Mouse (Mus musculus) lung, embryonic 14.5 days (tissue): ENCODE measurements around the gene Pibf1. TPM values are rescaled to one million over a fixed set of nuclear protein-coding genes. Genes with fewer than 3 reads are reported as not detected.

Source experiments
- ATAC-seq: fragments of 200-750 bp; cut with Nextera tagmentation; 2 replicates; pipeline ENCODE4 v1.8.0; 2017; ENCODE audit warnings: mild to moderate bottlenecking, moderate TSS enrichment, moderate library complexity; ENCODE audit not compliant: insufficient read depth
- DNase-seq: peaks from one replicate; pipeline ENCODE4 v3.0.0-alpha.2; 2015
- H3K27ac ChIP-seq: fragments of 300-500 bp; sonication (generic); 2 replicates; pipeline ENCODE4 v1.5.1; 2014; ENCODE audit warnings: low read depth, mild to moderate bottlenecking, moderate library complexity
- H3K27me3 ChIP-seq: fragments of 300-500 bp; sonication (generic); 2 replicates; pipeline ENCODE4 v1.6.1; 2014; ENCODE audit warnings: low read length, control low read depth; ENCODE audit not compliant: insufficient read depth
- H3K36me3 ChIP-seq: fragments of 300-500 bp; sonication (generic); 2 replicates; pipeline ENCODE4 v1.6.1; 2014; ENCODE audit warnings: control low read depth; ENCODE audit not compliant: insufficient read depth
- H3K4me1 ChIP-seq: fragments of 300-500 bp; sonication (generic); 2 replicates; pipeline ENCODE4 v1.6.1; 2014; ENCODE audit warnings: antibody characterized with exemption, control low read depth; ENCODE audit not compliant: insufficient read depth
- H3K4me2 ChIP-seq: fragments of 300-500 bp; sonication (generic); 2 replicates; pipeline ENCODE4 v1.6.1; 2014; ENCODE audit warnings: mild to moderate bottlenecking
- H3K4me3 ChIP-seq: fragments of 300-500 bp; sonication (generic); 2 replicates; pipeline ENCODE4 v1.5.1; 2014; ENCODE audit warnings: low read depth, low read length
- H3K9ac ChIP-seq: fragments of 300-500 bp; sonication (generic); 2 replicates; pipeline ENCODE4 v1.6.1; 2014
- H3K9me3 ChIP-seq: fragments of 300-500 bp; sonication (generic); 2 replicates; pipeline ENCODE4 v1.6.1; 2016; ENCODE audit warnings: low read depth, low read length, control low read depth
- CTCF ChIP-seq: IDR thresholded peaks from 2 replicates; pipeline ENCODE4 v1.5.1; 2016; ENCODE audit warnings: antibody characterized with exemption, low read depth
- WGBS: fragments of 180-500 bp; shearing (Covaris S2); extraction: QIAGEN DNeasy Blood & Tissue Kit; methylation state at CpG from one replicate; pipeline ENCODE4 v1.1.7; 2014; 5-methylcytosine and 5-hydroxymethylcytosine counted together
- polyA plus RNA-seq: library from polyadenylated mRNA; unstranded; fragments of >200 nt; fragmentation: Nextera tagmentation; extraction: Ambion mirVana; gene quantifications from 2 replicates; pipeline ENCODE4 v1.2.1, GENCODE M21; 2014

Pibf1 gene
- polyA plus RNA-seq = 17.6 and 18.9 TPM in 2 replicates

DNA sequence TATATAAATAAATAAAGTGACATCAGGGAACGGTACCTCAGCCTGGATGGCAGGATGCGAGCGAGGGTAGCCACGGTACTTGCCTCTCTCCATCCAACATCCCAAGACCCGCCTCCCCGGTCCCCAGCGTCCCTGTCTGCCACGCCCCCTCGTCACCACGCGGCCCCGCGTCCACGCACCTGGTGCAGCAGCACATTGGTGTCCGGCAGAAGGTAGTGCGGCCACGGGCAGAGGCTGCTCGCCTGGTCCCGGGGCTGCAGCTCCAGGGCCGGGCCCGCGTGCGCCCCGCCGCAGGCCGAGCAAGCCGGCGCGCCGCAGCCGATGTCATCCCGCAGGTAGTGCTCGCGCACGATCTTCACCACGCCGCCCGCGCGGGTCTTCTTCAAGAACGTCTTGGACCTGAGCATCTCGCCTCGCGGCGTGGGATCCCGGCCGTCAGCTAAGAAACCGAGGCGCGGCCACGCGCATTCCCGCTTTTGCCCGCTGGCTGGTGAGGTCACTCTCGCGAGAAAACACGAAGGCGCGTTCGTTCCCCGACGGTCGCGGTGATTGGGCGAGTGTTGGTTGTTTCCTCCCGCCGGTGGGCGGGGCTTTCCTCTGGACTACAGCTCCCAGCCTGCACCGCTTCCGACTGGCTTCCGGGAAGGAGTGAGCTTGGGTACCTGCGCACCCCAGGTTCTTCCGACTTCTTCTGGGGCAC, at the start of gene Pibf1, which contains the start of gene Dis3:
Gene Pibf1, plus strand, starts transcription at position 158 of the 700 bp plus-strand sequence.
Gene Dis3, minus strand, starts transcription at position 504 of the 700 bp plus-strand sequence.
- WGBS = under 1% methylated on average over 73 of the region's 73 CpGs

GRCm38 (mm10) chr14:99058959-99059586, 40.2 kb upstream of the Pibf1 start:
- Histone ChIP-seq H3K4me2 (no peak overlapping the region), H3K27me3 (no peaks in the 10 kb centered on the region), H3K27ac (peak overlapping the region; percentile 52; the same call in 1 of the 2 replicates), H3K4me3 (no peak overlapping the region), H3K9me3 (no peaks in the 10 kb centered on the region), H3K36me3 (peaks cover 59% of the 10 kb centered on the region), H3K4me1 (no peaks in the 10 kb centered on the region), H3K9ac (no peak overlapping the region)
- no peak for TF ChIP-seq CTCF
- WGBS = 83% methylated on average over 7 of the region's 7 CpGs
- peak; percentile 82 for ATAC-seq
- DNase-seq = no peak

More for the DNA sequence above, at the start of gene Pibf1, which contains the start of gene Dis3:
- DNase-seq (peak; percentile 100), ATAC-seq (peak; percentile 99)
- Histone ChIP-seq H3K36me3 (peaks cover 51% of the 10 kb centered on the region), H3K9me3 (no peaks in the 10 kb centered on the region), H3K4me3 (peak within 1 kb of the TSS; percentile 90), H3K4me1 (no peaks in the 10 kb centered on the region), H3K27ac (peak within 1 kb of the TSS; percentile 80), H3K4me2 (peak within 1 kb of the TSS; percentile 67), H3K27me3 (no peaks in the 10 kb centered on the region), H3K9ac (peak within 1 kb of the TSS; percentile 92)
- no peak for TF ChIP-seq CTCF

- 84% methylated on average over 12 of the region's 12 CpGs for WGBS
- no peak overlapping the region for H3K9ac ChIP-seq
- H3K9me3 ChIP-seq = no peaks in the 10 kb centered on the region
- H3K36me3 ChIP-seq = peaks cover 57% of the 10 kb centered on the region
- ATAC-seq (no peak), DNase-seq (no peak)
- no peak overlapping the region for H3K27ac ChIP-seq
- no peak for TF ChIP-seq CTCF
- no peak overlapping the region for H3K4me3 ChIP-seq
- no peak overlapping the region for H3K4me2 ChIP-seq
- H3K27me3 ChIP-seq = no peaks in the 10 kb centered on the region
- no peaks in the 10 kb centered on the region for H3K4me1 ChIP-seq
Measured at GRCm38 (mm10) chr14:99060616-99061015, 38.6 kb upstream of the Pibf1 start.

- no peak overlapping the region for H3K4me2 ChIP-seq
- no peak overlapping the region for H3K9ac ChIP-seq
- H3K27me3 ChIP-seq = no peaks in the 10 kb centered on the region
- TF ChIP-seq CTCF = no peak
- peaks cover 59% of the 10 kb centered on the region for H3K36me3 ChIP-seq
- 88% methylated on average over 2 of the region's 2 CpGs for WGBS
- H3K27ac ChIP-seq = no peak overlapping the region
- H3K9me3 ChIP-seq = no peaks in the 10 kb centered on the region
- H3K4me3 ChIP-seq = no peak overlapping the region
- DNase-seq = no peak
- H3K4me1 ChIP-seq = no peaks in the 10 kb centered on the region
- no peak for ATAC-seq
Measured at GRCm38 (mm10) chr14:99063091-99063490, 36.1 kb upstream of the Pibf1 start.

DNA sequence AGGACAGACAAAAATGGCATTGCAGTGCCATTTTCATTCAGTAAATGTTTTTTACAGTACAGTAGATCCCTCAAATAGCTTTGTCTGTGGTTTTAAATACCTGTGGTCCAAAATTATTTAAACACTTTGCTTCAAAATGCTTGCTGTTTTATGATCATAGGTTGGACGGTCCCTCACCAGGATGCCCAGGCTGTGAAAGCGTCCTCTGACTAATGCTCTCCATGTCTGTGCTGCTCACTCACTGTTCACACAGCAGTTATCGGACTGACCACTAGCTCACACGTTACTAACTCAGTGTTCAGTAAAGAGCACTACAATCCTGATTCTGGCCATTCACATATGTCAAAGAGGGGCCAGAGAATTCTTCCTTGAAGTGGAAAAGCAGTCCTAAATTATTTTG, 28.1 kb upstream of the Pibf1 start:
- 81% methylated on average over 4 of the region's 4 CpGs for WGBS
- TF ChIP-seq CTCF = no peak
- Histone ChIP-seq H3K4me3 (no peak overlapping the region), H3K4me2 (no peak overlapping the region), H3K9ac (no peak overlapping the region), H3K36me3 (peaks cover 80% of the 10 kb centered on the region), H3K4me1 (no peaks in the 10 kb centered on the region), H3K27ac (no peak overlapping the region), H3K9me3 (no peaks in the 10 kb centered on the region), H3K27me3 (no peaks in the 10 kb centered on the region)
- DNase-seq (no peak), ATAC-seq (no peak)

- 92% methylated on average over 7 of the region's 7 CpGs for WGBS
Measured at GRCm38 (mm10) chr14:99088947-99089346, 10.3 kb upstream of the Pibf1 start.

DNA sequence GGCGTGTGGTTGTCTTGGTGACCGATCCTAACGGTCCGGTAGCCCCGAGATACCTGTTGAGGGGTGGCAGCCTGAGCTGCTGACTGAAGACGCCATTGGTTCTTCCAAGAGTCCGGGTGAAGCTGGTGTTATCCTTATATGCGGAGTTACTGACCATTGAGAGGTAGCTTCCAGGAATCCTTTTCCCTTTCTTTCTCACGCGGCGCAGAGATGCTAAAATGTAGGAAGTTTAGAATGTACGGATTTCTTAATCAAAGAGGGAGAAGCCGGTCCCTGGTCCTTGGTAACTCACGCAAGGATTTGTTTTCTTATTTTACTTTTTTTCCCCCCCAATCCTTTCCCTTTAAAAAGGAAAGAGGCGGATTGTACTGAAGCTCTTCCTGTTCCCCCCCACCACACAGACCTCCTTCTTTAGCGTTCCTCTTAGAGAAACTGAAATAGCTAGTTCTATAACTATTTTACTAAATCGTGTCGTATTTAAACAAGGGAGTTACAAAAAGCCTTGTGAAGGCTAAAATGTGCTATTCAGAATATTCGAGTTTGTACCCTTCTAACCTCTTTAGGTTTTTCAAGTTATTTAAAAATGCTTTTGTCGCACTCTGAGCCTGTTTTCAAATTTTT, 853 bp downstream of the Pibf1 start:
- 0 out of 2 replicates have a peak, but pooled peaks have one; percentile 9 for ATAC-seq
- peak; percentile 33 for DNase-seq
- peak overlapping the region; percentile 30 for H3K9ac ChIP-seq
- H3K4me2 ChIP-seq = peak overlapping the region; percentile 60
- 5% methylated on average over 20 of the region's 20 CpGs for WGBS
- peak overlapping the region; percentile 90 for H3K4me3 ChIP-seq
- H3K27ac ChIP-seq = no peak overlapping the region
- H3K9me3 ChIP-seq = no peaks in the 10 kb centered on the region
- no peak for TF ChIP-seq CTCF
- no peaks in the 10 kb centered on the region for H3K4me1 ChIP-seq
- peaks cover 46% of the 10 kb centered on the region for H3K36me3 ChIP-seq
- H3K27me3 ChIP-seq = no peaks in the 10 kb centered on the region

More at GRCm38 (mm10) chr14:99088947-99089346, 10.3 kb upstream of the Pibf1 start:
- no peak overlapping the region for H3K27ac ChIP-seq
- H3K9ac ChIP-seq = no peak overlapping the region
- peaks cover 70% of the 10 kb centered on the region for H3K36me3 ChIP-seq
- H3K9me3 ChIP-seq = no peaks in the 10 kb centered on the region
- no peak overlapping the region for H3K4me2 ChIP-seq
- DNase-seq (no peak), ATAC-seq (no peak)
- H3K27me3 ChIP-seq = no peaks in the 10 kb centered on the region
- no peak for TF ChIP-seq CTCF
- H3K4me1 ChIP-seq = no peaks in the 10 kb centered on the region
- H3K4me3 ChIP-seq = no peak overlapping the region
